Mouse (Mus musculus) midbrain, embryonic 12.5 days (tissue): Measurements from ENCODE around the gene Ppp1r13b. TPM values are rescaled to one million over a fixed set of nuclear protein-coding genes. Genes with fewer than 3 reads are reported as not detected.

Source experiments
- ATAC-seq: fragments of 200-750 bp; cut with Nextera tagmentation; 2 replicates; pipeline ENCODE4 v1.8.0; 2017; ENCODE audit warnings: low read depth, moderate TSS enrichment, moderate library complexity; ENCODE audit not compliant: low FRiP score
- H3K27ac ChIP-seq: fragments of 300-500 bp; sonication (generic); replicated peaks from 2 replicates; pipeline ENCODE4 v1.5.1; 2016; ENCODE audit warnings: mild to moderate bottlenecking
- H3K27me3 ChIP-seq: fragments of 300-500 bp; sonication (generic); 2 replicates; pipeline ENCODE4 v1.6.1; 2016; ENCODE audit warnings: mild to moderate bottlenecking
- H3K36me3 ChIP-seq: fragments of 300-500 bp; sonication (generic); 2 replicates; pipeline ENCODE4 v1.6.1; 2016
- H3K4me1 ChIP-seq: fragments of 300-500 bp; sonication (generic); 2 replicates; pipeline ENCODE4 v1.6.1; 2016
- H3K4me2 ChIP-seq: fragments of 300-500 bp; sonication (generic); replicated peaks from 2 replicates; pipeline ENCODE4 v1.6.1; 2016; ENCODE audit warnings: mild to moderate bottlenecking, moderate library complexity
- H3K4me3 ChIP-seq: fragments of 300-500 bp; sonication (generic); 2 replicates; pipeline ENCODE4 v1.5.1; 2016; ENCODE audit warnings: mild to moderate bottlenecking
- H3K9ac ChIP-seq: fragments of 300-500 bp; sonication (generic); replicated peaks from 2 replicates; pipeline ENCODE4 v1.6.1; 2016; ENCODE audit warnings: mild to moderate bottlenecking, moderate library complexity
- H3K9me3 ChIP-seq: fragments of 300-500 bp; sonication (generic); 2 replicates; pipeline ENCODE4 v1.6.1; 2016; ENCODE audit warnings: mild to moderate bottlenecking
- WGBS: fragments of 180-500 bp; shearing (Covaris S2); methylation state at CpG from one replicate; pipeline ENCODE4 v1.1.7; 2016; 5-methylcytosine and 5-hydroxymethylcytosine counted together
- polyA plus RNA-seq: library from polyadenylated mRNA; unstranded; fragments of >200 nt; fragmentation: Nextera tagmentation; extraction: Ambion mirVana; gene quantifications from 2 replicates; pipeline ENCODE4 v1.2.1, GENCODE M21; 2016

Ppp1r13b gene
- polyA plus RNA-seq, 1 experiment from 2014 or later, result 11.6 TPM

DNA sequence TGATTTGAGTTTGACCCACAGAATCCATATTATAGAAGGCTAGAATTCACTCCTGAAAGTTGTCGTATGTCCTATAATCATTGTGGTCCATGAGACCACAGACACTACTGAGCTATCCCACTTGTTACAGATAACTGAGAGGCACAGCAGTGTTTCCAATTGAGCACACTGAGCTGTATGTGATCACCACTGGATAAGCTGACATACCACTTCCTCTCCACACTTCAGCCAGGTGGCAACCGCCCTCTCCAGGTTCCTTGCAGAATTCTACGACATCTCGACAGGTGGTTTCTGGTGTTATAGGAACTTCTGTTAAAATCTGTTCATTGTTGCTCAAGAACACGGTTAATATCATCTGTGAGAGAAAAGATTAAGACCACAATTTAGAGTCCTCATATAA, 35.8 kb downstream of the Ppp1r13b start:
- Histone ChIP-seq H3K9ac (no peak overlapping the region), H3K27ac (no peak overlapping the region), H3K4me2 (no peak overlapping the region), H3K4me3 (no peak overlapping the region), H3K36me3 (no peaks in the 10 kb centered on the region), H3K4me1 (no peaks in the 10 kb centered on the region), H3K27me3 (no peaks in the 10 kb centered on the region), H3K9me3 (no peaks in the 10 kb centered on the region)
- no peak for ATAC-seq
- WGBS, result 90% methylated on average over 5 of the region's 5 CpGs

DNA sequence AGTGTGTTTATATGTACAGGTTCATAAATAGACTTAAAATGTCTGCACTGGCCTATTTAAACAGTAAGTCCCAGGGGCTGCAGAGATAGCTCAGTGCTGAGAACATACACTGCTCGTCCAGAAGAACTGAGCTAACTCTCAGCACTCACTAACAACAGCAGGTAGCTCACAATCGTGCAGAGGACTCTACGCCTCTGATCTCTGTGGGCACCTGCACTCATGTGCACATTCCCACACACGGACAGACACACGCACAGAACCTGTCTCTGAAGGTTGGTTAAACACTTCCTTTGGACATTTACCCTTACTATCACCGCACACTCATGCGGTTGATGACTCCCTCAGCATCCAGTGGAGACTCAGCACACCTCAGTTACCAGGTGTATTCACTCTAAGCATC, 37.1 kb downstream of the Ppp1r13b start:
- H3K4me2 ChIP-seq, result no peak overlapping the region
- no peaks in the 10 kb centered on the region for H3K4me1 ChIP-seq
- H3K9ac ChIP-seq, result no peak overlapping the region
- H3K27ac ChIP-seq, result no peak overlapping the region
- no peak for ATAC-seq
- WGBS, result 88% methylated on average over 7 of the region's 7 CpGs
- no peak overlapping the region for H3K4me3 ChIP-seq
- no peaks in the 10 kb centered on the region for H3K9me3 ChIP-seq
- H3K27me3 ChIP-seq, result no peaks in the 10 kb centered on the region
- no peaks in the 10 kb centered on the region for H3K36me3 ChIP-seq

DNA sequence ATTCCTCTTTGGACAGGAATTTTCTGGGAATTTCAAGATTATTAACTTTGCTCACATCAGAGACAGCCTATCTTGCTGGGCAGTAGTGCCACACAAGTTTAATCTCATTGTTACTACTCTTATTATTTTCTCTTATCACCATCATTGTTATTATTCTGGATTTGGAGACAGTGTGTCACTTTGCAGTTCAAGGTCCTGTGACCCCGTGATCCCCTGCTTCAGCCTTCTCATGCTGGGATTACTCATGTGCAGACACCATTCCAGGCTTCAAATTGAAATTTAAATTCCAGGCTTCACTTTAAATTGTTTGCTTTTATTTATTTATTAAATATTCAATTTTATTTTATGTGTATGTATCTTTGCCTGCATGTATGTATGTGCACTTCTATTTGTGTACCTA, 38.1 kb downstream of the Ppp1r13b start:
- Histone ChIP-seq H3K9me3 (no peaks in the 10 kb centered on the region), H3K9ac (no peak overlapping the region), H3K36me3 (no peaks in the 10 kb centered on the region), H3K4me2 (no peak overlapping the region), H3K27me3 (no peaks in the 10 kb centered on the region), H3K4me3 (no peak overlapping the region), H3K27ac (no peak overlapping the region), H3K4me1 (no peaks in the 10 kb centered on the region)
- WGBS, result 76% methylated on average over 1 of the region's 1 CpGs
- no peak for ATAC-seq

DNA sequence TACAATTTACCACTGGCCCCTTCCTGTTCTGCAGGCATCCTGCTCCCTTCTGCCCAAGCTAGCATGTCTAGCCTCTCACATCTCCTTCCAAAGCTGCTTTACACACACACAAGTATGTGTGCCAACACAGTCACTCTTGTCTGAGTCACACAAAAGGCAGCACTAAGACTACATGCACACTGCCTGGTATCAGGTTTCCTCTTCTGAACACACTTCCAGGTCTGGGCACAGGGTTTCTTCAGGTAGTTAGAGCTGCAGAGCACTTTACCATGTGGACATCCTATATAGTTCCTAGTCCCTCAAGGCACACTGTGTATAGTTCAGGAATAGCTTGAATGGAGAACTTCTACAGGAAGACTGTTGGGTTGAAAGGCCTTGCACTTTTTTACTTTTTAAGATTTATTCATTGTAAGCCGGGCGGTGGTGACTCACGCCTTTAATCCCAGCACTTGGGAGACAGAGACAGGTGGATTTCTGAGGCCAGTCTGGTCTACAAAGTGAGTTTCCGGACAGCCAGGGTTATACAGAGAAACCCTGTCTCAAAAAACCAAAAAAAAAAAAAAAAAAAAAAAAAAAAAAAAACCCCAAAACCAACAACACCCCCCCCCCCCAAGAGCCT, 43.6 kb downstream of the Ppp1r13b start:
- 89% methylated on average over 4 of the region's 4 CpGs for WGBS
- H3K9ac ChIP-seq, result no peak overlapping the region
- no peak overlapping the region for H3K4me2 ChIP-seq
- no peaks in the 10 kb centered on the region for H3K9me3 ChIP-seq
- ATAC-seq, result no peak
- no peaks in the 10 kb centered on the region for H3K4me1 ChIP-seq
- no peaks in the 10 kb centered on the region for H3K36me3 ChIP-seq
- H3K27me3 ChIP-seq, result no peaks in the 10 kb centered on the region
- no peak overlapping the region for H3K4me3 ChIP-seq
- H3K27ac ChIP-seq, result no peak overlapping the region

DNA sequence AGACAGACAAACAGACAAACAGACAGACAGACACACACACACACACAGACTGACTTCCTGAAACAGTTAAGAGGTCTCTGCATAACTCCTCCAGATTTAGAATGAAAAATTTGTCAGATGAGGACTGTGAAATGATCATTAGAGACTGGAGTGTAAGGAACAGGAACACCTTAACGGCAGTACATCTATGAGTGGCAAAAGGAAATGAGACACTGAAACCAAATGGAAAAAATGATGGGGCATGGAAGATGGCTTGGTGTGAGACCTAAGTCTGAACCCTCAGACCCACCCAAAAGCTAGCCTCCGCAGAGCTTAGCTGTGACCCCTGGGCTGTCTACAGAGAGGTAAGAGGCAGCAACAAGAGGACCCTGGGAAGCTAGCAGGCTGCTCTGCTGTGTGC, 52.5 kb downstream of the Ppp1r13b start:
- no peak overlapping the region for H3K27ac ChIP-seq
- H3K4me1 ChIP-seq, result no peaks in the 10 kb centered on the region
- 96% methylated on average over 2 of the region's 2 CpGs for WGBS
- H3K4me3 ChIP-seq, result no peak overlapping the region
- no peak overlapping the region for H3K9ac ChIP-seq
- no peaks in the 10 kb centered on the region for H3K9me3 ChIP-seq
- H3K27me3 ChIP-seq, result no peaks in the 10 kb centered on the region
- H3K36me3 ChIP-seq, result no peaks in the 10 kb centered on the region
- no peak for ATAC-seq
- no peak overlapping the region for H3K4me2 ChIP-seq

DNA sequence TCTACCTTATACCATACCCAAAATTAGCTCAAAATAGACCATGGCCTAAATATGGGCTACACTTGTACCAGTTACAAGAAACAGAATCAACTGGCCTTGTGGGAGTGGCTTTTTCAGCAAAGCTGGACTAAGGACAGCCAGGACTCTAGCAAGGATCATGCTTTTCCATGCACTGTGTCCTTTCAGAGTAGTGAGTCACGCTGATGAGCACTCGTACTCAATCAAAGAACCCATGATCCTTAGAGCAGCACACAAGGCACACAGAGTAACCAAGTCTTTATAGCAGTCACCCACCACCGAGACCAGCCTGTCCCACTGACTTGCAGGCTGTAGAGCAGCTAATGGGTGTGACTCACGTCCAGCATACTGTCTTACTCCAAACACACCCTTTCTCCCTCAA, 54.4 kb downstream of the Ppp1r13b start:
- Histone ChIP-seq H3K36me3 (no peaks in the 10 kb centered on the region), H3K4me3 (no peak overlapping the region), H3K9me3 (no peaks in the 10 kb centered on the region), H3K4me1 (no peaks in the 10 kb centered on the region), H3K9ac (no peak overlapping the region), H3K4me2 (no peak overlapping the region), H3K27ac (no peak overlapping the region), H3K27me3 (no peaks in the 10 kb centered on the region)
- no peak for ATAC-seq
- 75% methylated on average over 4 of the region's 4 CpGs for WGBS

DNA sequence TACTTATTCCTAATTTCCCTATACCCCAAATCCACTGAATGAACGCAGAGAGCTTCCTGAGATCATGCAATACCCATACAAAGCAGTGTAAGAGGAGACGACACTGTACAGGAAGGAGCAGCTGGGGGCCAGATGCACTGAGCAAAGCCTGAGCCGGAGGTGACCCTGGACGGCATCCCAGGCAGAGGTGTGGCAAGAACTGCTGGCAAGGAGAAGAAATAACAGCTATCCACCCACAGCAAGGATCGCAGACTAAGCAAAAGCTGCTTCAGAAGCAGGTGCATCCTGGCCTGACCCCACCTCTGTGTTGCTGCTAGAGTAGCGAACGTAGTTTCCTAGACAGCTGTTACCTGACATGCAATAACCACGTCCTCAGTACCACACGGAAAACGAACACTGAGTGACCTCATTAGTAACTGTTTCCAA, 54.9 kb downstream of the Ppp1r13b start:
- H3K27ac ChIP-seq, result no peak overlapping the region
- H3K9ac ChIP-seq, result no peak overlapping the region
- WGBS, result 77% methylated on average over 10 of the region's 10 CpGs
- H3K27me3 ChIP-seq, result no peaks in the 10 kb centered on the region
- H3K36me3 ChIP-seq, result no peaks in the 10 kb centered on the region
- no peak for ATAC-seq
- H3K4me1 ChIP-seq, result no peaks in the 10 kb centered on the region
- no peak overlapping the region for H3K4me3 ChIP-seq
- H3K4me2 ChIP-seq, result no peak overlapping the region
- H3K9me3 ChIP-seq, result no peaks in the 10 kb centered on the region

DNA sequence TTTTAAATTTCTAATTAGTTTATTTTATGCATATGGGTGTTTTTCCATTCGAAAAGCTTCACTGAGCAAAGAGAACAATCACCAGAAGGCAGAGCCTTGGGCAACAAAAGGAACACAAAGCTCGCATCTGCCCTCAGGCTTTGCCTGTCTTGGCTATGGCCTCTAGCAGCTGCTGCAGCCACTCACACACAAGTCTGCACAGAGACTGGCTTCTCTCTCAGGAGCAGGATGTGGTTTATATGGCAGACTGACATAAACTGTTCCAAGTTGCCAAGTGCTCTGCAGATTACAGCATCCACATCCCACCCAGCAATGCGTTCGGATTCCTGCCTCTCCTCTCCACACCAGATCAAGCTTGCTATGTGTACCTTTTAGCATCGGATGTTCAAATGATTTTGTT, 56.2 kb downstream of the Ppp1r13b start:
- Histone ChIP-seq H3K4me2 (no peak overlapping the region), H3K36me3 (no peaks in the 10 kb centered on the region), H3K9me3 (no peaks in the 10 kb centered on the region), H3K9ac (no peak overlapping the region), H3K4me1 (no peaks in the 10 kb centered on the region), H3K27ac (no peak overlapping the region), H3K4me3 (no peak overlapping the region), H3K27me3 (no peaks in the 10 kb centered on the region)
- no peak for ATAC-seq
- 70% methylated on average over 5 of the region's 5 CpGs for WGBS

DNA sequence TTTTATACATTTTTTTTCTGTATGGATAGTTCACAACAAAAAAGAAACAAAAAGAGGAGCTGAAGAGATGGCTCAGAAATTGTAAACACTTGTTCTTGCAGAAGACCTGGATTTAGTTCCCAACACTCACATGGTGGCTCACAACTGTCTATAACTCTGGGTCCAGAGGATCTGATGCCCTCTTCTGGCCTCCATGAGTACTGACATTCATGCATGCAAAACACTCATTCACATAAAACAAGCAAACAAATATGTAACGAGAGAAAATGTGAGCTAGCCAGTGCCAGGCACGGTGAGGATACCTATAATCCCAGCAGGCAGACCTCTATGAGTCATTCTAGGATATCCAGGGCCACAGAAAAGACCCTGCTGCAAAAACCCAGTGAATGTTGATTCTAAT, 56.7 kb downstream of the Ppp1r13b start:
- no peak for ATAC-seq
- no peak overlapping the region for H3K4me2 ChIP-seq
- H3K36me3 ChIP-seq, result no peaks in the 10 kb centered on the region
- no peak overlapping the region for H3K4me3 ChIP-seq
- no peak overlapping the region for H3K9ac ChIP-seq
- H3K9me3 ChIP-seq, result no peaks in the 10 kb centered on the region
- H3K27ac ChIP-seq, result no peak overlapping the region
- WGBS, result 56% methylated on average over 2 of the region's 2 CpGs
- no peaks in the 10 kb centered on the region for H3K27me3 ChIP-seq
- no peaks in the 10 kb centered on the region for H3K4me1 ChIP-seq

DNA sequence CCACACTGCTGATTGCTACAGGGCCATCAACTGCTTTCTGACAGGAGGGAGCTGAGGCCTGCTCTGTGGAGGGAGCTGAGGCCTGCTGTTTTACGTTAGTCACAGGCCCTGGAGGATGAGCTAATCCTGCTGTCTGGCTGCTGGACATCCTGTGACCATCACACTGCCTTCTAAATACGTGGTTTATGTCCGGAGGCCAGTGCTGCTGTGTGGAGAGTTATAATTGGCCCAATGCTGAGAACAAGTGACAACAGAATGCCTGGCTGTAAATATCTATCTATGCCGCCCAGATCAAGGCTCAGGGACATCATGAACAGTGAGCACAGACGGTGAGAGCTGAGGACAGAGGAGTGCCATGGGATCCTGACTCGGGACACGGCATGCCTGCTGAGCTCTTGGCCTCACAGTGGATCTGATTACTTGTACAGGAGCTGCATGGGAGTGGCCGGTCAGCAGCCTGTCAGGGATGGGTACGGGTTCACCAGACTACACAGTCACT, 59.6 kb downstream of the Ppp1r13b start:
- Histone ChIP-seq H3K4me3 (no peak overlapping the region), H3K27me3 (no peaks in the 10 kb centered on the region), H3K27ac (no peak overlapping the region), H3K9me3 (no peaks in the 10 kb centered on the region), H3K4me1 (no peaks in the 10 kb centered on the region), H3K9ac (no peak overlapping the region), H3K4me2 (no peak overlapping the region), H3K36me3 (no peaks in the 10 kb centered on the region)
- WGBS, result 79% methylated on average over 9 of the region's 9 CpGs
- ATAC-seq, result no peak

DNA sequence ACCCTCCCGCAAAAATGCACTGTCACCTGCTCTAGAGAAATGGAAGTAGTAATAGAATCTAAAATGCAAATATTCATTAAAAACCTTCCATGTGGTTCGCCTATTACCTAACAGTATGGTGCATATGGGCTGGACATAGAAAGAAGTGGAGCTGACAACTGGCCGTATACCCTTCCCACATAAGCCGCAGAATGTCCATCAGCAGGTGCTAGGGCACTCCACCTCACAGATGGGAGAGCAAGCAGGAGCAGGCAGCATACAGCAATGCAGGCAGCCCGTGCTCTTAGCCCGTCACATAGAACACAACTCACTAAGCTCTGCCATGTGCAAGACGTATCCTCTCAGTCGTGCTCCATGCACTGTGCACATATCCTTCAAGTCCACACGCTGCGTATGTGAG, 61.1 kb downstream of the Ppp1r13b start:
- Histone ChIP-seq H3K4me3 (no peak overlapping the region), H3K27ac (no peak overlapping the region), H3K9me3 (no peaks in the 10 kb centered on the region), H3K9ac (no peak overlapping the region), H3K4me1 (no peaks in the 10 kb centered on the region), H3K36me3 (no peaks in the 10 kb centered on the region), H3K4me2 (no peak overlapping the region), H3K27me3 (no peaks in the 10 kb centered on the region)
- 88% methylated on average over 10 of the region's 10 CpGs for WGBS
- ATAC-seq, result no peak

DNA sequence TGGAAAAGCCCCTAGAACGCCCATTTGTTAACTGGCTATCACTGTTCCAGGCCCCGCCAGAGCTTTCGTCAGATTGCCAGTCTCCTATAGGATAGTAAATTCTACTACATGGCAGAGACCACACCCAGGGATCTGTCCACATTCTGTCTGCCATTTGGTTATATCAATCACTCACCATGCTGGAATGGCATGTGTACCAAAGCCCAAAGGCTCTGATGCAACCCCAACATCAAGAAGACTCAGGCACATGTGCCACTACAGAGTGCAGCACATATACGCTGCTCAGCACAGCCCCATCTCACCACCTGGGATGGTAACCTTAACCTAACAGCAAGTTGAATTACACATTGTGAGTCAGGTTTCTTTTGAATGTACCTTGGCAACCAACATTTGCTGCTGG, 62.0 kb downstream of the Ppp1r13b start:
- H3K9me3 ChIP-seq, result no peaks in the 10 kb centered on the region
- H3K36me3 ChIP-seq, result no peaks in the 10 kb centered on the region
- no peaks in the 10 kb centered on the region for H3K4me1 ChIP-seq
- 89% methylated on average over 4 of the region's 4 CpGs for WGBS
- no peak overlapping the region for H3K9ac ChIP-seq
- ATAC-seq, result no peak
- H3K27me3 ChIP-seq, result no peaks in the 10 kb centered on the region
- no peak overlapping the region for H3K4me3 ChIP-seq
- no peak overlapping the region for H3K4me2 ChIP-seq
- no peak overlapping the region for H3K27ac ChIP-seq

DNA sequence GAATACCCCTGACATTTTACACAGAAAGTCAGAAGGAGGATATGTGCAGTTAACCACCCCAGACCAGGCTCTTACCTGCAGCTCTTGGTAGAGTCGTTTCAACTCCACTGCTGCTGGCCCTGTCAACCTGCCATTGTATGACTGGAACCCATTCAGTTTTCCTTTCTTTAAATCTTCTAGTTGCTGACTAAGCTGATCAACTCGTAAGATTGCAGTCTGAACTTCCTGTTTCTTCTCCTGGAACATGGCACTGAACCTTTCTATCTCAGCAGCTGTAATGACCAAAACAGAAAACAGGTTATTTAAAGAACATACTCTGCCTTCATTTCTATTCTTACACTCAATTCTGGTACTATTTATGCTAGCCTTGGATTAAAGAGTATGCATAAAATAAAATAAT, 64.4 kb downstream of the Ppp1r13b start:
- Histone ChIP-seq H3K9ac (no peak overlapping the region), H3K36me3 (no peaks in the 10 kb centered on the region), H3K4me1 (no peaks in the 10 kb centered on the region), H3K9me3 (no peaks in the 10 kb centered on the region), H3K27ac (no peak overlapping the region), H3K4me3 (no peak overlapping the region), H3K4me2 (no peak overlapping the region), H3K27me3 (no peaks in the 10 kb centered on the region)
- 58% methylated on average over 2 of the region's 2 CpGs for WGBS
- ATAC-seq, result no peak
